Mouse (Mus musculus) forebrain, embryonic 11.5 days (tissue): Measurements from ENCODE around the gene Pex26. TPM values are rescaled to one million over a fixed set of nuclear protein-coding genes. Genes with fewer than 3 reads are reported as not detected.

ENCODE experiments used
- ATAC-seq: fragments of 200-750 bp; cut with Nextera tagmentation; replicated peaks from 2 replicates; pipeline ENCODE4 v1.8.0; 2017; ENCODE audit warnings: moderate TSS enrichment; ENCODE audit not compliant: low FRiP score
- DNase-seq: peaks from one replicate; pipeline ENCODE4 v3.0.0-alpha.2; 2017; ENCODE audit warnings: low spot score
- H3K27ac ChIP-seq: fragments of 300-500 bp; sonication (generic); 2 replicates; pipeline ENCODE4 v1.5.1; 2014; ENCODE audit warnings: low read depth, low read length
- H3K27me3 ChIP-seq: fragments of 300-500 bp; sonication (generic); 2 replicates; pipeline ENCODE4 v1.6.1; 2014; ENCODE audit warnings: mild to moderate bottlenecking, low read length, mixed read lengths; ENCODE audit not compliant: control insufficient read depth, insufficient read depth
- H3K36me3 ChIP-seq: fragments of 300-500 bp; sonication (generic); 2 replicates; pipeline ENCODE4 v1.6.1; 2014; ENCODE audit warnings: mild to moderate bottlenecking, low read length, moderate library complexity, mixed read lengths; ENCODE audit not compliant: control insufficient read depth, insufficient read depth
- H3K4me1 ChIP-seq: fragments of 300-500 bp; sonication (generic); replicated peaks from 2 replicates; pipeline ENCODE4 v1.6.1; 2014; ENCODE audit warnings: low read length, mixed read lengths; ENCODE audit not compliant: control insufficient read depth, insufficient read depth
- H3K4me2 ChIP-seq: fragments of 300-500 bp; sonication (generic); 2 replicates; pipeline ENCODE4 v1.6.1; 2014; ENCODE audit warnings: low read depth, mild to moderate bottlenecking, low read length, moderate library complexity, mixed read lengths; ENCODE audit not compliant: severe bottlenecking
- H3K4me3 ChIP-seq: fragments of 300-500 bp; sonication (generic); 2 replicates; pipeline ENCODE4 v1.5.1; 2014; ENCODE audit warnings: low read depth, low read length
- H3K9ac ChIP-seq: fragments of 300-500 bp; sonication (generic); 2 replicates; pipeline ENCODE4 v1.6.1; 2014; ENCODE audit warnings: low read length
- H3K9me3 ChIP-seq: fragments of 300-500 bp; sonication (generic); 2 replicates; pipeline ENCODE4 v1.6.1; 2016; ENCODE audit warnings: low read length, mixed read lengths; ENCODE audit not compliant: control insufficient read depth
- WGBS: fragments of 180-500 bp; shearing (Covaris S2); extraction: QIAGEN DNeasy Blood & Tissue Kit; methylation state at CpG from one replicate; pipeline ENCODE4 v1.1.7; 2014; 5-methylcytosine and 5-hydroxymethylcytosine counted together
- polyA plus RNA-seq: library from polyadenylated mRNA; unstranded; fragments of >200 nt; fragmentation: Nextera tagmentation; extraction: Ambion mirVana; gene quantifications from 2 replicates; pipeline ENCODE4 v1.2.1, GENCODE M21; 2014

Gene Pex26
- polyA plus RNA-seq, 1 experiment from 2014 or later, result 8.7 TPM

DNA sequence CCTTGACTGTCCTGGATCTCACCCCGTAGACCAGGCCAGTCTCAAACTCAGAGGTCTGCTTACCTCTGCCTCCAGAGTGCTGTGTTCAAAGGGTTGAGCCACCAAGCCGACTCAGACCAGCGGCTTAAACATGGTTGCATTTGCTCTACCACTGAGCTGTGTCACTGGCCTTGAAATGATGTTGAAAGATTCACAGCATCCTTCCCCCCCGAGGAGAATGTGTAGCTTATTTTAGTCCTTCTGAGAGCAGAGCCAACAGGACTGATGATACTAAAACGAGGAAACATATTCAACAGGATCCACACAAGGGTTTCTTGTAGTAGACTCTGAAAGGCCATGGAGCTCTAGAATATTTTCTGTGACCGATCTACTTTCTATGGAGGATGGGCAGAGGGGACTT lies 32.4 kb downstream of the Pex26 start:
- no peak for DNase-seq
- Histone ChIP-seq H3K4me1 (no peaks in the 10 kb centered on the region), H3K4me3 (no peak overlapping the region), H3K4me2 (no peak overlapping the region), H3K9ac (no peak overlapping the region), H3K9me3 (no peaks in the 10 kb centered on the region), H3K27me3 (peaks cover 3% of the 10 kb centered on the region; the same call in 1 of the 2 replicates), H3K36me3 (no peaks in the 10 kb centered on the region), H3K27ac (no peak overlapping the region)
- 87% methylated on average over 6 of the region's 6 CpGs for WGBS
- no peak for ATAC-seq

DNA sequence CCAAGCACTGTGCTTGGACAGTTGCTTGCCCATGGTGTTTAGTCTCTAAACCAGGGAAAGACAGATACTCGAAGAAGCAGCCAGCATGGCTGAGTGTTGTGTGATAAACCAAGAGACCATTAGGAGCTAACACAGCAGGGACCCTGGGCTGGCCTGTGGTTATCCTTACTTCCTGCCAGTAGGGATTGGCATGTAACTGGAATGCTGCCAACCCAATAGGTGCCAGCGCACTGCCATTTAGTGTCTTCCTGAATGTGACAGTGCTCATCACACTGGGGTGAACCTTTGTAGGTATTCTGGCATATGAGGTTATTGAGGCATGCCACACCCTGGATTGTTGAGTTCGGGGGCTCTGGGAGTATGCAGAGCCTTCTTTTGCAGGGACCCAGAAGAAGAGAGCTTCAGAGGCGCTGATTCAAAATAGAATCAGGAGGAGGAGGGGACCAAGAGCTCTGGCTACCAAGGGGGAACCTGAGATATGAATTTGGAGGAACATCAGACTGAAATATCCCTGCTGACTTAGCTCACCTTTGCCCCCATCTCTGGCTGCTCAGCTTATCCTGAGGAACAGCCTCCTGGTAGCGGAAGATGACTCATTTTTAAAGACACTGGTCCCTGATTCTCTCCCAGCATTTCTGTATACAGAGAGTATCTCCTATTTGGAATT lies 33.3 kb downstream of the Pex26 start:
- Histone ChIP-seq H3K36me3 (no peaks in the 10 kb centered on the region), H3K4me2 (no peak overlapping the region), H3K9ac (no peak overlapping the region), H3K4me1 (no peaks in the 10 kb centered on the region), H3K4me3 (no peak overlapping the region), H3K27me3 (peaks cover 3% of the 10 kb centered on the region; the same call in 1 of the 2 replicates), H3K9me3 (no peaks in the 10 kb centered on the region), H3K27ac (no peak overlapping the region)
- 90% methylated on average over 5 of the region's 5 CpGs for WGBS
- ATAC-seq, result no peak
- DNase-seq, result no peak

DNA sequence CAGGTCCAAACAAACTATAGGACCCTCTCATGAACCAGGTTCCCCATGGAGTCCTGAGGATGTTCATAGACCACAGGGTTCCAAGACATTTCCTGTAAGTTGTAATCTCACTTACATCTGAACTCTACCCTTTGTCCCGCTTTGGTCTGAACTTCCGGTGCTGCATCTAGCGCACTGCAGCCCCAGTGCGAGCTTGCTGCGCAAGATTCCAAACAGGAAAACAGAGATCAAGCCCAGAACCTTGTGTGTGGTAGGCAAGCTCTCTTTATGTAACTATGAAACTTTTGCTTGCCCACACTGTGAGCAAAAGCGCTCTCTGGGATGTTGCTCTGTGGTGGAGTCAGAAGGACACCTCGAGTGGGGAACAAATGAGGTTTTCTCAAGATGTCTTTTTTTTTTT lies 34.5 kb downstream of the Pex26 start:
- Histone ChIP-seq H3K9ac (no peak overlapping the region), H3K36me3 (no peaks in the 10 kb centered on the region), H3K27me3 (no peaks in the 10 kb centered on the region), H3K4me2 (no peak overlapping the region), H3K4me1 (no peaks in the 10 kb centered on the region), H3K27ac (no peak overlapping the region), H3K9me3 (no peaks in the 10 kb centered on the region), H3K4me3 (no peak overlapping the region)
- 95% methylated on average over 7 of the region's 7 CpGs for WGBS
- ATAC-seq (no peak), DNase-seq (no peak)

DNA sequence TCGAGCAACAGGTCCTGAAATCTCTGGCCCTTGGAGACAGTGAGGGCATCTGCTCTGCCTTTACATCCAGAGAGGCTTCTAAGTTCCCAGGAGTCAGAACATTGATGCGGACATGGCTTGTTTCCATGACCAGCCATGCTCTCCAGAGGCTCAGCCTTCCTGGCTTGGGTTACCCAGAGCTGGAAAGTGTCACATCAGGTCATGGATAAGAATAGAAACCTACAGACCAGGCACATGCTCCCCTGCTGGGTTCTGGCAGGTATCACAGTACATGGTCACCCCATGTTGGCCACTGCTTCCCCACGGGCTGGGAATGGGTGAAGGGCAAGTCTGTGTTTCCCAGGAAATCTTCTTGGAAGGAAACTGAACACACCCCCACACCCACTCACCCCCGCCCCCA lies 35.9 kb downstream of the Pex26 start:
- no peak for ATAC-seq
- H3K4me3 ChIP-seq, result no peak overlapping the region
- no peaks in the 10 kb centered on the region for H3K27me3 ChIP-seq
- H3K4me2 ChIP-seq, result no peak overlapping the region
- H3K36me3 ChIP-seq, result no peaks in the 10 kb centered on the region
- no peaks in the 10 kb centered on the region for H3K4me1 ChIP-seq
- H3K9me3 ChIP-seq, result no peaks in the 10 kb centered on the region
- no peak overlapping the region for H3K9ac ChIP-seq
- no peak overlapping the region for H3K27ac ChIP-seq
- 73% methylated on average over 4 of the region's 4 CpGs for WGBS
- DNase-seq, result no peak

DNA sequence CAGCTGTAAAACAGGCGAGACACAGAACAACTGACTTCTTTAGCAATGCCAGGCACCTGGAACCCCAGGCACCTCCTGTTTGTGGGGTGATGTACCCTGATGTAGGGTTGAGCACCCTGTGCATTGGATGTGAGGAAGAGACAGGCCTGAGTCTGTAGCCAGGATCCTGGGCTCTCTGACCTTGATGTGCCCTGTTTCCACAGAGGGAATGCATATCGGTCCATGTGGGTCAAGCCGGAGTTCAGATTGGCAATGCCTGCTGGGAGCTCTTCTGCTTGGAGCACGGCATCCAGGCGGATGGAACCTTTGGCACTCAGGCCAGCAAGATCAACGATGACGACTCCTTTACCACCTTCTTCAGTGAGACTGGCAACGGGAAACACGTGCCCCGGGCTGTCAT lies 36.7 kb downstream of the Pex26 start:
- no peaks in the 10 kb centered on the region for H3K9me3 ChIP-seq
- no peaks in the 10 kb centered on the region for H3K4me1 ChIP-seq
- H3K4me3 ChIP-seq, result no peak overlapping the region
- DNase-seq (no peak), ATAC-seq (no peak)
- H3K27ac ChIP-seq, result no peak overlapping the region
- H3K9ac ChIP-seq, result no peak overlapping the region
- H3K4me2 ChIP-seq, result no peak overlapping the region
- 87% methylated on average over 10 of the region's 10 CpGs for WGBS
- no peaks in the 10 kb centered on the region for H3K27me3 ChIP-seq
- H3K36me3 ChIP-seq, result no peaks in the 10 kb centered on the region

DNA sequence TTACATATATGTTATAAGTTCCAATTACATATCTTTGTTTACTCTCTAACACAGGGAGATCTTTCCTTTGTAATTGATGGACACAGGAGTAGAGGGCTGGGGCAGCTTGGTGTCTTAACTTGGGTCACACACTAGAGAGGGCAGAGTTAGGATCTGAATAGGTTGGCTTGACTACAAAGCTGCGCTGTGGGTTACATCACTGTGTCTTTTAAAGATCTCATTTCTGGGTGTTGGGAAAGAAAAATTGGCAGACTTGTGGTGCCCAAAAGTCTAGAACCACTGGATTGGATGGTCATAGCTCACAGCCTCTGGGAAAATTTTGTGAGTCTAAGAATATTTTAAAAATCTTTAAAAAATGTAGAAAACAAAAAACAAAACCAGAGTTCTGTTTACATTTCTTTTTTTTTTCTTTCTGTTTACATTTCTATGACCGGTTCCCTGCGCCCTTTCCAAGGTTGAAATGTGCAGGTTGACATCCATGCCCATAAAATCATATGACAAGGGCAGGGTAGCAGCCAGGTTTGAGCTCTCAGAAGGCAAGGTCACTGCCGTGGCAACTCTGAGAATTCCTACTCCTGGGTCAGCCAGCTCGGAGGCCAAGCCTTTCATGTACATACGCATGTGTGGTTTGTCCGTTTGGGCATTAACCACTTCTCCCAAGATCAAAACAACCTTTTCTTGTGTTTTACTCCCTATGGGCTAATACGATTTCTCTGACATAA lies 38.6 kb downstream of the Pex26 start:
- no peak for ATAC-seq
- H3K9ac ChIP-seq, result no peak overlapping the region
- no peak overlapping the region for H3K4me2 ChIP-seq
- H3K4me1 ChIP-seq, result no peaks in the 10 kb centered on the region
- no peak for DNase-seq
- H3K36me3 ChIP-seq, result no peaks in the 10 kb centered on the region
- no peaks in the 10 kb centered on the region for H3K27me3 ChIP-seq
- H3K9me3 ChIP-seq, result no peaks in the 10 kb centered on the region
- 90% methylated on average over 8 of the region's 8 CpGs for WGBS
- no peak overlapping the region for H3K27ac ChIP-seq
- H3K4me3 ChIP-seq, result no peak overlapping the region

DNA sequence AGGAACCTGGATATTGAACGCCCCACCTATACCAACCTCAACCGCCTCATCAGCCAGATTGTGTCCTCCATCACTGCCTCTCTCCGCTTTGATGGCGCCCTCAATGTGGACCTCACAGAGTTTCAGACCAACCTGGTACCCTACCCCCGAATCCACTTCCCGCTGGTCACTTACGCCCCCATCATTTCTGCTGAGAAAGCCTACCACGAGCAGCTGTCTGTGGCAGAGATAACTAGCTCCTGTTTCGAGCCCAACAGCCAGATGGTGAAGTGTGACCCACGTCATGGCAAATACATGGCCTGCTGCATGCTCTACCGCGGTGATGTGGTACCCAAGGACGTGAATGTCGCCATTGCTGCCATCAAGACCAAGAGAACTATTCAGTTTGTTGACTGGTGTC lies 39.5 kb downstream of the Pex26 start:
- no peaks in the 10 kb centered on the region for H3K27me3 ChIP-seq
- no peak for ATAC-seq
- H3K4me3 ChIP-seq, result no peak overlapping the region
- no peak overlapping the region for H3K9ac ChIP-seq
- no peaks in the 10 kb centered on the region for H3K4me1 ChIP-seq
- DNase-seq, result no peak
- 93% methylated on average over 14 of the region's 14 CpGs for WGBS
- H3K9me3 ChIP-seq, result no peaks in the 10 kb centered on the region
- no peak overlapping the region for H3K4me2 ChIP-seq
- no peaks in the 10 kb centered on the region for H3K36me3 ChIP-seq
- no peak overlapping the region for H3K27ac ChIP-seq

DNA sequence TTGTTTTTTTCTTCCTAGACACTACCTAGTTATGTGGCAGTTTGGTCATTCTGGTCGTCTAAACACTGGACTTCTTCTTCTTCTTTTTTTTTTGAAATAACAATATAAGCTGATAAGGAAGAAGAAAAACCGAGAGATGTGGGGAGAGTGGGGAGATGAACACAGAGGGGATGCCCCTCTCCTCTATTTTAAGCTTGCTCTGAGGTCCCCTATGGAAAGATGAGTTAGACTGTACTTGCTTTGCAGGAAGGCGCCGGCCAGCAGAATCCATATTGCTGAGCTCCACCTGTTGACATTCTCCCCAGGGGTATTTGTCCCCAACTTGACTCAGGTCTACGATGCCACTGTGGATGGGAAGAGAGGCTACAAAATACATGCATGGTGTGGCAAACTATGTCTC lies 40.6 kb downstream of the Pex26 start:
- no peaks in the 10 kb centered on the region for H3K4me1 ChIP-seq
- no peak overlapping the region for H3K27ac ChIP-seq
- H3K4me3 ChIP-seq, result no peak overlapping the region
- H3K4me2 ChIP-seq, result no peak overlapping the region
- no peaks in the 10 kb centered on the region for H3K9me3 ChIP-seq
- no peaks in the 10 kb centered on the region for H3K36me3 ChIP-seq
- H3K27me3 ChIP-seq, result no peaks in the 10 kb centered on the region
- DNase-seq, result no peak
- no peak overlapping the region for H3K9ac ChIP-seq
- no peak for ATAC-seq
- WGBS, result 77% methylated on average over 5 of the region's 5 CpGs

DNA sequence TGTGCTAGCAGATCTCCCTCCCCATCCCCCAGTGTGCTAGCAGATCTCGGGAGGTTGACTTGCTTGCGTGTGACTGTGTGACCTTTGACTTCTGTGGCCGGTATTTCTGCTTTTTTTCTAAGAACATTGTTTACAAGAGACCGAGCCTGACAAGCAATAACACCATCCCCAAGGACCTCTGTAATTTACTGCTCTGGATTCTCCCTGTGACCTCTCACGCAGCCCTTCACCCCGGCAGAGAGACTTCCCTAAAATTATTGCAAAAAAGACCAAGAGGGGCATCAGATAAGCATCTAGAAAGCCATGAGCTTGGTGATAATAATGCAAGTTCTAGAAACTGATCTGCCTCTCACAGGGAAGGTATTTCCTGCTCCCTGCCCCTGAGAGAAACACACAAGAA lies 41.5 kb downstream of the Pex26 start:
- no peak overlapping the region for H3K27ac ChIP-seq
- no peak overlapping the region for H3K4me3 ChIP-seq
- 45% methylated on average over 6 of the region's 6 CpGs for WGBS
- no peak for ATAC-seq
- H3K4me2 ChIP-seq, result no peak overlapping the region
- no peak for DNase-seq
- no peaks in the 10 kb centered on the region for H3K4me1 ChIP-seq
- H3K9me3 ChIP-seq, result no peaks in the 10 kb centered on the region
- no peaks in the 10 kb centered on the region for H3K27me3 ChIP-seq
- no peaks in the 10 kb centered on the region for H3K36me3 ChIP-seq
- no peak overlapping the region for H3K9ac ChIP-seq
